Mouse (Mus musculus) urinary bladder, adult 18-20 months (tissue): ENCODE data around the gene Lnp1.
"Not testable (repeated sequence)": the region's sequence is repeated elsewhere in the genome, so short reads cannot be mapped to it uniquely, and the experiment has no call there.

Experiments used
- DNase-seq, 2 experiments: peaks; one replicate each; pipeline ENCODE4 v3.0.0; 2022; ENCODE audit warnings: low spot score in 2 of 2, mixed read lengths in 2 of 2

Lnp1 gene

GRCm38 (mm10) chr16:56928023-56928422 lies at the start of gene Lnp1:
Gene Lnp1, minus strand, starts transcription at chr16:56928061.
- no peak for DNase-seq

GRCm38 (mm10) chr16:56974646-56975045 lies 46.8 kb upstream of the Lnp1 start:
- no peak for DNase-seq

GRCm38 (mm10) chr16:56958311-56958710 lies 30.4 kb upstream of the Lnp1 start:
- DNase-seq = not testable (repeated sequence)

GRCm38 (mm10) chr16:56949085-56949484 lies 21.2 kb upstream of the Lnp1 start:
- no peak for DNase-seq

GRCm38 (mm10) chr16:56942341-56942740 lies 14.5 kb upstream of the Lnp1 start:
- DNase-seq = no peak

GRCm38 (mm10) chr16:56920102-56920657 lies 7.7 kb downstream of the Lnp1 start:
- no peak for DNase-seq

GRCm38 (mm10) chr16:56917230-56917629 lies 10.6 kb downstream of the Lnp1 start:
- no peak for DNase-seq

- DNase-seq = peak in 1 of 2 experiments; percentile 7
These were observed 18.9 kb downstream of the Lnp1 start for GRCm38 (mm10) chr16:56908986-56909385.

- DNase-seq = not testable (repeated sequence)
These were observed 25.7 kb downstream of the Lnp1 start for GRCm38 (mm10) chr16:56902206-56902605.

- DNase-seq = no peak
These were observed 36.3 kb downstream of the Lnp1 start for GRCm38 (mm10) chr16:56891583-56891982.

- no peak for DNase-seq
These were observed 41.2 kb downstream of the Lnp1 start for GRCm38 (mm10) chr16:56886616-56887116.

GRCm38 (mm10) chr16:56885824-56886615 lies 41.8 kb downstream of the Lnp1 start, which contains the start of gene Tmem45a:
Gene Tmem45a, minus strand, starts transcription at chr16:56886166.
- DNase-seq = peak; percentile 59 to 79

- no peak for DNase-seq
These were observed 43.0 kb downstream of the Lnp1 start for GRCm38 (mm10) chr16:56884811-56885210.

- DNase-seq = no peak
These were observed 54.5 kb downstream of the Lnp1 start for GRCm38 (mm10) chr16:56873410-56873809.

- no peak for DNase-seq
These were observed 57.4 kb downstream of the Lnp1 start for GRCm38 (mm10) chr16:56870458-56870857.

GRCm38 (mm10) chr16:56868361-56868760 lies 59.5 kb downstream of the Lnp1 start:
- no peak for DNase-seq

- no peak for DNase-seq
These were observed 60.3 kb downstream of the Lnp1 start for GRCm38 (mm10) chr16:56867591-56867990.
